Mouse (Mus musculus) T-helper 2 cell (primary cell): ENCODE results near the gene Dgkg.

ENCODE experiments used
- in situ Hi-C: fragments of 300-600 bp; cut with MboI, MseI; formaldehyde crosslinking; loops from one replicate; pipeline ENCODE4 v1.15.1; 2025; ENCODE audit warnings: high pct_unique_total_duplicates

Dgkg gene

GRCm38 (mm10) chr16:22439499-22440177, 217.4 kb downstream of the Dgkg start, which contains the start of gene Etv5:
TSS of gene Etv5 (minus strand) at chr16:22439719.
- in situ Hi-C loops, result loop anchor here (5.0 kb wide), 1 partner anchor 413 kb away; no protein-coding TSS in a partner anchor

GRCm38 (mm10) chr16:22438441-22439373, 218.3 kb downstream of the Dgkg start:
- in situ Hi-C loops, result loop anchor here (5.0 kb wide), 1 partner anchor 414 kb away; no protein-coding TSS in a partner anchor

GRCm38 (mm10) chr16:22436106-22436505, 220.9 kb downstream of the Dgkg start:
- in situ Hi-C loops, result loop anchor here (5.0 kb wide), 1 partner anchor 416 kb away; no protein-coding TSS in a partner anchor

GRCm38 (mm10) chr16:22434530-22434929, 222.5 kb downstream of the Dgkg start:
- in situ Hi-C loops, result no loop called here

- in situ Hi-C loops, result no loop called here
Measured at GRCm38 (mm10) chr16:22433944-22434343, 223.1 kb downstream of the Dgkg start.

GRCm38 (mm10) chr16:22431773-22432172, 225.2 kb downstream of the Dgkg start:
- in situ Hi-C loops, result no loop called here

GRCm38 (mm10) chr16:22431335-22431734, 225.7 kb downstream of the Dgkg start:
- in situ Hi-C loops, result no loop called here

GRCm38 (mm10) chr16:22430211-22430951, 226.6 kb downstream of the Dgkg start:
- in situ Hi-C loops, result no loop called here

GRCm38 (mm10) chr16:22429377-22429776, 227.6 kb downstream of the Dgkg start:
- in situ Hi-C loops, result no loop called here

- in situ Hi-C loops, result no loop called here
Measured at GRCm38 (mm10) chr16:22428853-22429341, 228.1 kb downstream of the Dgkg start.

GRCm38 (mm10) chr16:22426866-22427265, 230.2 kb downstream of the Dgkg start:
- in situ Hi-C loops, result no loop called here

- in situ Hi-C loops, result no loop called here
Measured at GRCm38 (mm10) chr16:22422256-22422655, 234.8 kb downstream of the Dgkg start.
